10 mouse cellular contexts compared by ENCODE assay signal in the genomic region with DNA sequence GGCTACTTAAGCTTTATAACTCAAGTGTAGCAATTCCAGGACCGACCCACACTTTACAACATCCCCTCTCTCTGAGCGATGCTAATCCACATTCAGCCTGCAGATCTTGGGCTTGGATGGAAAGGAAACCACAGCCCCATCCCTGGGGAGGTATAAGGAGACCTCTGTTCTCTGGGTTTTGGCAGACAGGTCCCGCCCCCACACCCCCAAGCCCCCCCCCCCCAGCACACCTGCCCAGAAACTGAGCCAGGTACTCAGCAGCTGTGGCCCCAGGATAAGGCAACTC.
DNase-seq lines count a peak whose midpoint lies in the region; ATAC-seq and TF ChIP-seq lines count a peak whose summit lies in the region.
"Had no signal": no experiment of that assay in that cellular context is flagged by ENCODE, and none has a peak within 500 bp of the region (broad histone marks: within the 10 kb centered on the region; RNA-seq: fewer than 3 reads in every experiment).

No protein-coding gene starts in this region.

- H3K4me2 ChIP-seq in heart, postnatal 0 days (ENCODE audit: low read depth, low read length): peak overlapping the region; percentile 69
- peak overlapping the region; percentile 93; the same call in 1 of the 2 replicates for H3K4me2 ChIP-seq in embryonic facial prominence, embryonic 13.5 days
- H3K4me2 ChIP-seq in hindbrain, embryonic 16.5 days (ENCODE audit: low read length): peak overlapping the region; percentile 86
- H3K4me2 ChIP-seq in midbrain, embryonic 16.5 days (ENCODE audit: low read length): peak overlapping the region; percentile 86

- no peak overlapping the region for H3K4me3 ChIP-seq in heart, postnatal 0 days (ENCODE audit: low read depth, low read length)
- no peak overlapping the region for H3K4me3 ChIP-seq in embryonic facial prominence, embryonic 13.5 days
- no peak overlapping the region for H3K4me3 ChIP-seq in hindbrain, embryonic 16.5 days (ENCODE audit: low read length)
- 0 out of 2 replicates have a peak overlapping the region, but pooled peaks have one; percentile 57 for H3K4me3 ChIP-seq in midbrain, embryonic 16.5 days (ENCODE audit: low read depth, low read length)

- no peak for ATAC-seq in heart, postnatal 0 days (ENCODE audit: insufficient read depth, low read depth)
- no peak for ATAC-seq in embryonic facial prominence, embryonic 13.5 days (ENCODE audit: insufficient number of reproducible peaks, insufficient read depth, low FRiP score, low TSS enrichment, low read depth)
- no peak for ATAC-seq in hindbrain, embryonic 16.5 days
- ATAC-seq in midbrain, embryonic 16.5 days: no peak

- H3K4me1 ChIP-seq in heart, postnatal 0 days (ENCODE audit: control insufficient read depth, insufficient read depth): peaks cover 32% of the 10 kb centered on the region; the same call in 1 of the 2 replicates
- peaks cover 35% of the 10 kb centered on the region for H3K4me1 ChIP-seq in embryonic facial prominence, embryonic 13.5 days
- H3K4me1 ChIP-seq in hindbrain, embryonic 16.5 days (ENCODE audit: control insufficient read depth, insufficient read depth, low read depth, low read length): peaks cover 37% of the 10 kb centered on the region
- peaks cover 37% of the 10 kb centered on the region for H3K4me1 ChIP-seq in midbrain, embryonic 16.5 days (ENCODE audit: control insufficient read depth, insufficient read depth, low read length)

- intact Hi-C loops in heart, postnatal 10 days (cut with DNase I): no loop called here
- intact Hi-C loops in left cerebral cortex, postnatal 36 days (cut with DNase I): loop anchor here (5.0 kb wide), 1 partner anchor 36 kb away; no protein-coding TSS in a partner anchor

- WGBS in heart, postnatal 0 days: 33% methylated on average over 3 of the region's 3 CpGs
- WGBS in embryonic facial prominence, embryonic 13.5 days: 28% methylated on average over 3 of the region's 3 CpGs
- WGBS in hindbrain, embryonic 16.5 days: 48% methylated on average over 2 of the region's 3 CpGs
- WGBS in midbrain, embryonic 16.5 days: 8% methylated on average over 3 of the region's 3 CpGs

- DNase-seq in heart, postnatal 0 days (ENCODE audit: low spot score): no peak
- no peak for DNase-seq in heart, postnatal 10 days
- no peak for DNase-seq in left cerebral cortex, postnatal 36 days (ENCODE audit: low spot score in 2 of 2)
- no peak for DNase-seq in layer of hippocampus, adult 18-20 months (ENCODE audit: low spot score in 2 of 2)
- DNase-seq: kidney, adult 9 months; thymus, postnatal 4 days had no signal

- TF ChIP-seq CTCF in heart, postnatal 0 days (IDR thresholded peaks at IDR 0.05; ENCODE audit: low read depth): no peak

- H3K27me3 ChIP-seq in heart, postnatal 0 days (ENCODE audit: control insufficient read depth, insufficient read depth, low read length): no peaks in the 10 kb centered on the region
- no peaks in the 10 kb centered on the region; the same call in 1 of the 2 replicates for H3K27me3 ChIP-seq in embryonic facial prominence, embryonic 13.5 days
- no peaks in the 10 kb centered on the region for H3K27me3 ChIP-seq in hindbrain, embryonic 16.5 days (replicated peaks; ENCODE audit: control insufficient read depth, insufficient read depth, low read length)
- H3K27me3 ChIP-seq in midbrain, embryonic 16.5 days (ENCODE audit: control insufficient read depth, insufficient read depth, low read depth, low read length): no peaks in the 10 kb centered on the region

- no peaks in the 10 kb centered on the region for H3K36me3 ChIP-seq in heart, postnatal 0 days (replicated peaks; ENCODE audit: control insufficient read depth, insufficient read depth, low read length)
- H3K36me3 ChIP-seq in embryonic facial prominence, embryonic 13.5 days: no peaks in the 10 kb centered on the region
- no peaks in the 10 kb centered on the region for H3K36me3 ChIP-seq in hindbrain, embryonic 16.5 days (ENCODE audit: control insufficient read depth, insufficient read depth, low read length)
- no peaks in the 10 kb centered on the region for H3K36me3 ChIP-seq in midbrain, embryonic 16.5 days (ENCODE audit: control insufficient read depth, insufficient read depth, low read length)
- H3K36me3 ChIP-seq: G1E had no signal

- H3K9me3 ChIP-seq in heart, postnatal 0 days (replicated peaks; ENCODE audit: control insufficient read depth, low read length): no peaks in the 10 kb centered on the region
- H3K9me3 ChIP-seq in embryonic facial prominence, embryonic 13.5 days: no peaks in the 10 kb centered on the region
- no peaks in the 10 kb centered on the region for H3K9me3 ChIP-seq in hindbrain, embryonic 16.5 days (ENCODE audit: control insufficient read depth, low read length)
- no peaks in the 10 kb centered on the region for H3K9me3 ChIP-seq in midbrain, embryonic 16.5 days (replicated peaks; ENCODE audit: control insufficient read depth, low read length, poor library complexity, severe bottlenecking)
- H3K9me3 ChIP-seq: G1E had no signal

- peak overlapping the region; percentile 43; the same call in 1 of the 2 replicates for H3K9ac ChIP-seq in heart, postnatal 0 days (replicated peaks; ENCODE audit: low read depth, low read length)
- 0 out of 2 replicates have a peak overlapping the region, but pooled peaks have one; percentile 32 for H3K9ac ChIP-seq in embryonic facial prominence, embryonic 13.5 days
- no peak overlapping the region for H3K9ac ChIP-seq in hindbrain, embryonic 16.5 days (ENCODE audit: low read depth, low read length)
- H3K9ac ChIP-seq in midbrain, embryonic 16.5 days (ENCODE audit: low read depth, low read length): peak overlapping the region; percentile 4; the same call in 1 of the 2 replicates

- no peak overlapping the region for H3K27ac ChIP-seq in heart, postnatal 0 days (ENCODE audit: low read depth)
- no peak overlapping the region for H3K27ac ChIP-seq in embryonic facial prominence, embryonic 13.5 days
- no peak overlapping the region for H3K27ac ChIP-seq in hindbrain, embryonic 16.5 days (ENCODE audit: low read depth, low read length)
- no peak overlapping the region for H3K27ac ChIP-seq in midbrain, embryonic 16.5 days (ENCODE audit: low read length)

- TF ChIP-seq EP300 in heart, postnatal 0 days (IDR thresholded peaks at IDR 0.05; ENCODE audit: low read depth): no peak
